Mouse (Mus musculus) Patski (cell line): ENCODE measurements around the gene Xxylt1. TPM values are rescaled to one million over a fixed set of nuclear protein-coding genes. Genes with fewer than 3 reads are reported as not detected.

Experiments used
- ATAC-seq: fragments of 100-300 bp; one replicate; pipeline ENCODE4 v1.8.0; 2021
- CTCF ChIA-PET: fragments of 350-600 bp; sonication (Branson Sonifier 250); formaldehyde crosslinking; loops from one replicate; lab custom pipeline; 2022; ENCODE audit warnings: inconsistent platforms; lab: Charles Lee
- POLR2A ChIA-PET: fragments of 350-600 bp; sonication (Branson Sonifier 250); formaldehyde crosslinking; loops from one replicate; lab custom pipeline; 2022; ENCODE audit warnings: antibody characterized with exemption, inconsistent platforms; lab: Charles Lee
- DNase-seq: peaks from one replicate; pipeline ENCODE4 v3.0.0-alpha.2; 2011; ENCODE audit warnings: low read depth, low spot score
- H3K27me3 ChIP-seq: fragments of 371-371 bp; one replicate; pipeline ENCODE4 v1.5.1; 2021
- CTCF ChIP-seq: fragments of 100-300 bp; IDR thresholded peaks from one replicate; pipeline ENCODE4 v1.5.1; 2021
- in situ Hi-C: fragments of 300-500 bp; cut with MboI; formaldehyde crosslinking; loops from 3 replicates; pipeline ENCODE4 v1.11.1; 2018; ENCODE audit warnings: low pct_unique_long_range_greater_than_20kb, mixed read lengths
- polyA plus RNA-seq: library from polyadenylated mRNA; unstranded; gene quantifications from one replicate; pipeline ENCODE4 v1.2.3, GENCODE M21; 2021

The Xxylt1 gene
- polyA plus RNA-seq, 1 experiment from 2014 or later = 27.6 TPM

GRCm38 (mm10) chr16:30995446-30995845 lies 85.8 kb downstream of the Xxylt1 start:
- no peak for DNase-seq
- in situ Hi-C loops = no loop called here
- no peaks in the 10 kb centered on the region for H3K27me3 ChIP-seq
- ATAC-seq = no peak
- CTCF ChIA-PET = interaction anchor here (0.7 kb wide), 1 partner anchor 13 kb away, joined by 3 read pairs; no protein-coding TSS in a partner anchor
- POLR2A ChIA-PET = no interaction called here
- TF ChIP-seq CTCF = no peak

- ChIA-PET CTCF (interaction anchor here (0.7 kb wide), 1 partner anchor 14 kb away, joined by 3 read pairs; no protein-coding TSS in a partner anchor), POLR2A (no interaction called here)
- no peak for TF ChIP-seq CTCF
- ATAC-seq = no peak
- H3K27me3 ChIP-seq = no peaks in the 10 kb centered on the region
- in situ Hi-C loops = no loop called here
- DNase-seq = no peak
These were observed 86.4 kb downstream of the Xxylt1 start for GRCm38 (mm10) chr16:30994881-30995280.

- ChIA-PET CTCF (no interaction called here), POLR2A (no interaction called here)
- DNase-seq = no peak
- H3K27me3 ChIP-seq = no peaks in the 10 kb centered on the region
- ATAC-seq = no peak
- in situ Hi-C loops = no loop called here
- no peak for TF ChIP-seq CTCF
These were observed 86.9 kb downstream of the Xxylt1 start for GRCm38 (mm10) chr16:30994296-30994695.

- in situ Hi-C loops = no loop called here
- no peaks in the 10 kb centered on the region for H3K27me3 ChIP-seq
- DNase-seq (no peak), ATAC-seq (no peak)
- ChIA-PET CTCF (no interaction called here), POLR2A (no interaction called here)
- no peak for TF ChIP-seq CTCF
These were observed 88.7 kb downstream of the Xxylt1 start for GRCm38 (mm10) chr16:30992568-30992967.

- ATAC-seq (no peak), DNase-seq (no peak)
- no peaks in the 10 kb centered on the region for H3K27me3 ChIP-seq
- in situ Hi-C loops = no loop called here
- ChIA-PET POLR2A (no interaction called here), CTCF (no interaction called here)
- no peak for TF ChIP-seq CTCF
These were observed 90.6 kb downstream of the Xxylt1 start for GRCm38 (mm10) chr16:30990661-30991060.

GRCm38 (mm10) chr16:30988225-30988624 lies 93.0 kb downstream of the Xxylt1 start:
- no peak for DNase-seq
- in situ Hi-C loops = no loop called here
- H3K27me3 ChIP-seq = no peaks in the 10 kb centered on the region
- no peak for ATAC-seq
- ChIA-PET CTCF (interaction anchor here (0.9 kb wide), 1 partner anchor 34 kb away, joined by 3 read pairs; no protein-coding TSS in a partner anchor), POLR2A (interaction anchor here (0.7 kb wide), 1 partner anchor 15 kb away, joined by 3 read pairs; no protein-coding TSS in a partner anchor)
- no peak for TF ChIP-seq CTCF

GRCm38 (mm10) chr16:30987684-30988083 lies 93.5 kb downstream of the Xxylt1 start:
- in situ Hi-C loops = no loop called here
- ChIA-PET CTCF (no interaction called here), POLR2A (interaction anchor here (0.7 kb wide), 1 partner anchor 16 kb away, joined by 3 read pairs; no protein-coding TSS in a partner anchor)
- no peaks in the 10 kb centered on the region for H3K27me3 ChIP-seq
- ATAC-seq (no peak), DNase-seq (no peak)
- TF ChIP-seq CTCF = no peak

- no peak for DNase-seq
- no peaks in the 10 kb centered on the region for H3K27me3 ChIP-seq
- in situ Hi-C loops = loop anchor here (5.0 kb wide), 1 partner anchor 82 kb away; no protein-coding TSS in a partner anchor
- ChIA-PET POLR2A (no interaction called here), CTCF (interaction anchor here (2.8 kb wide), 1 partner anchor 86 kb away, joined by 6 read pairs; no protein-coding TSS in a partner anchor)
- ATAC-seq = no peak
- no peak for TF ChIP-seq CTCF
These were observed 96.2 kb downstream of the Xxylt1 start for GRCm38 (mm10) chr16:30984826-30985545.

- no peak for TF ChIP-seq CTCF
- DNase-seq = no peak
- ATAC-seq = no peak
- CTCF ChIA-PET = interaction anchor here (2.8 kb wide), 1 partner anchor 86 kb away, joined by 6 read pairs; no protein-coding TSS in a partner anchor
- POLR2A ChIA-PET = interaction anchor here (0.6 kb wide), 2 partner anchors 20 to 30 kb away, joined by 4 to 5 read pairs; no protein-coding TSS in a partner anchor
- in situ Hi-C loops = loop anchor here (5.0 kb wide), 1 partner anchor 83 kb away; no protein-coding TSS in a partner anchor
- no peaks in the 10 kb centered on the region for H3K27me3 ChIP-seq
These were observed 97.1 kb downstream of the Xxylt1 start for GRCm38 (mm10) chr16:30984101-30984500.

GRCm38 (mm10) chr16:30983699-30984098 lies 97.5 kb downstream of the Xxylt1 start:
- TF ChIP-seq CTCF = no peak
- no peak for ATAC-seq
- DNase-seq = no peak
- H3K27me3 ChIP-seq = no peaks in the 10 kb centered on the region
- CTCF ChIA-PET = interaction anchor here (2.8 kb wide), 1 partner anchor 87 kb away, joined by 6 read pairs; no protein-coding TSS in a partner anchor
- POLR2A ChIA-PET = interaction anchor here (0.6 kb wide), 2 partner anchors 19 to 29 kb away, joined by 4 to 5 read pairs; no protein-coding TSS in a partner anchor
- in situ Hi-C loops = loop anchor here (5.0 kb wide), 1 partner anchor 84 kb away; no protein-coding TSS in a partner anchor

GRCm38 (mm10) chr16:30983281-30983680 lies 98.0 kb downstream of the Xxylt1 start:
- ChIA-PET POLR2A (no interaction called here), CTCF (no interaction called here)
- in situ Hi-C loops = loop anchor here (5.0 kb wide), 1 partner anchor 84 kb away; no protein-coding TSS in a partner anchor
- DNase-seq (no peak), ATAC-seq (no peak)
- TF ChIP-seq CTCF = no peak
- H3K27me3 ChIP-seq = no peaks in the 10 kb centered on the region
